Mouse (Mus musculus) heart, adult 2 months (tissue): Measurements from ENCODE around the gene Slc30a9.

ENCODE experiments used
- CTCF ChIP-seq: fragments of 200-600 bp; IDR thresholded peaks from 2 replicates; pipeline ENCODE4 v1.8.1; 2022; ENCODE audit warnings: antibody characterized with exemption, mild to moderate bottlenecking, moderate library complexity
- POLR2A ChIP-seq: fragments of 200-500 bp; IDR thresholded peaks from 2 replicates; pipeline ENCODE4 v1.6.1; 2011; ENCODE audit warnings: mild to moderate bottlenecking, low read depth, low read length, control low read depth; ENCODE audit not compliant: insufficient read depth

GRCm38 (mm10) chr5:67262964-67263363 lies 43.8 kb upstream of the Slc30a9 start:
- TF ChIP-seq POLR2A (no peak), CTCF (no peak)
